Mouse (Mus musculus) layer of hippocampus, postnatal 14 days (tissue): ENCODE data around the gene Irs4. TPM values are rescaled to one million over a fixed set of nuclear protein-coding genes. Genes with fewer than 3 reads are reported as not detected.

Source experiments
- DNase-seq, 2 experiments: peaks; one replicate each; pipeline ENCODE4 v3.0.0; 2021 to 2022; ENCODE audit warnings: low spot score in 2 of 2, mixed read lengths in 1 of 2
- long read RNA-seq, 2 experiments: library from polyadenylated mRNA; stranded (forward); transcript quantifications; one replicate each; pipeline ENCODE4 v2.0.0; 2021
- total RNA-seq, 2 experiments: library from RNA; stranded (reverse); gene quantifications; 2 replicates each; pipeline ENCODE4 v1.2.3; 2021

Gene Irs4
- under 1 TPM; 0.18 to 0.41 TPM for total RNA-seq
- long read RNA-seq, experiment 1, full-length matches to known transcripts, result 1 of 2 reads
- long read RNA-seq, experiment 1, partial matches to known transcripts, result 0 of 2 reads
- long read RNA-seq, experiment 1, other reads (novel, unspliced or antisense), result 1 of 2 reads
- long read RNA-seq, experiment 2, result 0 reads

- no peak for DNase-seq
Observed at GRCm38 (mm10) chrX:141724937-141725918, at the start of gene Irs4. Gene Irs4 (minus strand): TSS chrX:141725263.

DNA sequence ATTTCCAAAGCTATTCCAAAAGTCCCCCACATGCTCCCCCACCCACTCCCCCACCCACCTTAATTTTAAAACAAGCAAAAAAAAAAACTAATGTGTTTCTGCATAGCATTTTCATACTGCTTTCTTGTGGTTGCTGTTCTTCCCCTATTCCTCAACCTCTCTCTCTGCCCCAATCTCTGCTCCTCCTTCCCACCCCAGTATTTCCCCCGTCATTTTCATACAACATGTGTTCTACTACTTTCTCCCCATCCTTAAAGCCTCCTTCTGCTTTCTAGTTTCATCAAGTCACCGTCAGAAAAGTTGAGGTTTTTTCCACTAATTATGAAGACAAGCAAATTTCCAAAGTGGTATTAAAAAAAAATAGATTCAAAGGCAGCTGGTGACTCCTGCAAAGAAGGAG is 25.3 kb upstream of the Irs4 start:
- DNase-seq, result no peak

DNA sequence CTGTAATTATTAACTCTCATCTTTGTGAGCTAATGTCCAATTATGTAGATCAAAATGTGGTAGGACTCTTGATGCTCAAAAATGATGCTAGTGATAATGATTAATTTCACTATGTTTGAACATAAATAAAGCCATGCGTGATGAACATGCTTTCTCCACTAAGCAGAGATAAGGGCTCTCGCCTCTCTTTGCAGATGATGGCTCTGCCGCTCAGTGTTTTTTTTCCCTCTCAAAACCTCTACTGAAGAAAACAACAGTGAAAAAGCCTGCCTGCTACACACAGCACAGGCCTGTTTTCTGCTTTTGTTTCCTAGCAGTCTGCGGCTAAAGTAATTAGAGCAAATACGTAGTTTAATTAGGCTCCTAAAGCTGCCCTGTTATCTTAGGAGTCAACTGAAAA is 4.5 kb upstream of the Irs4 start:
- no peak for DNase-seq

- DNase-seq, result no peak
Observed at GRCm38 (mm10) chrX:141724391-141724891, 622 bp downstream of the Irs4 start.

DNA sequence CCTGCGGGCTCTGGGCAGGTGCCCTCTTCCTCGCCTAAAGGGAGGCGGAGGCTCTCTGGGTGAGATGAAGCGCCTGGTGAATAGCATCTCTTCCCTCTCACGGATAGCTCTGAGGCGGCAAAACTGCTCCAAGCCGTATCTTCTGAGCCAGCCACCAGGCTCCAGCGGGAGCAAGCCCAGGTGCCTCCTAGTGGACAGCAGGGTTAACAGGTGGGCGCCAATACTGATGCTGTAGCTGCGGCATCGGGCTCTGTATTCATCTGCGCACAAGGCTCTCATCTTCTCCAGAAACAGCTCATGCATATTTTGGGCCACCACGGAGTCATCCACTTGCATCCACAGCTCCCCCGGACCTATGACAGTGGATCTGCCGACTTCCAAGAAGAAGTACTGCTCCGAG is 1.1 kb downstream of the Irs4 start:
- DNase-seq, result no peak

DNA sequence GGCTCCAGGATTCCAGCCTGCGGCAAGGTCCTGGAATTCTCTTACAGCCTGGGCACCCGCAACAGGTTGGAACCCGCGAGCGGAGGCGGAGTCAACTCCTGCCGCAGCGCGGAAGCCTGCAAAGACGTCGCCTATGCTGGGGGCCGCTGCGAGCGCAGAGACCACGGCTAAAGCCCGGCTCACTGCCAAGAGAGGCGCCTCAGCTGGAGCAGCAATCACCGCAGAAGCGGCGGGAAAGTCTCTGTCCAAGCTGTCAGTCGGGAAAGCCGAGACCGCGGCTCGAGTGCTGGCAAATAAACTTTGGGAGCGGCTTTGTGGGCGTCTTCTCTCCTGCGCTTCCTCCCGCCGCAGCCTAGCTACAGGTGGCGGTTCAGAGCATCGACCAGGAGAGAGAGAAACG is 3.3 kb downstream of the Irs4 start:
- DNase-seq, result no peak

Other genes starting within 250 kb of the Irs4 start
- gene Col4a5, start 249.9 kb downstream of the Irs4 start, total RNA-seq, result 1 to 10 TPM; 7.1 to 7.9 TPM
- not detected for gene Gm15294, start 150.0 kb upstream of the Irs4 start, total RNA-seq